Mouse (Mus musculus): ENCODE results near the gene Mdm1. TPM values are rescaled to one million over a fixed set of nuclear protein-coding genes. Genes with fewer than 3 reads are reported as not detected.

Gene Mdm1
- polyA plus RNA-seq, 1 experiment from 2014 or later: 32.0 TPM

GRCm38 (mm10) chr10:118125776-118126445 lies 15.7 kb upstream of the Mdm1 start:
- Histone ChIP-seq H3K4me2 (no peak overlapping the region), H3K9ac (no peak overlapping the region)
- WGBS: 78% methylated on average over 25 of the region's 25 CpGs

DNA sequence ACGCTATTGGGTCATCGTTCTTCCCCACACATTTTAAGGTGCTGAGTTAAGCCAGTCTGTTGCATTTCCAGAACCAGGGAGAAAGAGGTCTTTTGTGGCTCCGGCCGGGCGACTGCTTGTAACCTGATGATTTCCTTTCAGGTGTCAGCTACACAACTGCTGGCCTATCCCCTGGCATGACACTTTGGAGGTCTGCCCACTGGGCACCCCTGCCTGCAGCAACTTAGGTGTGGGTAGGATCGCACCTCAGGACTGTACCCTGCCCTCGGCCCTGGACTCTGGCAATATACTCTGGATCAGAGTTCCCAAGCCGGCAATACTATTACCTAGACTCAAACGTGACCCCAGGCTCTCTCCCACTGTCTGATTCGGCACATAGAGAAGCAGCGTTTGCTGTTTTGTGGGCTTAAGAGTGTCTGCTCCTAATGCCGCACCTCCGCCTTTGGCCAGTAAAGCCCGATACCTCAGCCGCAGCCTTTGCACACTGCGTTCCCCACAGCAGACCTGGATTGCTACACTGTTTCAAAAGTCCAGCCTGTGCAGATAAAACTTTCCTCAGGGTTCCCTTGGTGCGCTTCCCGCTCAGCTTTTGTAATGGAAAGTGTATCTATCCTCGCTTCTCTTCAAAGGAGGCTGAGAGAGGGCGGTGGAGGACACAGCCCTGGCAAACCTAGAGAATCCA lies 12.5 kb upstream of the Mdm1 start:
- WGBS: 50% methylated on average over 20 of the region's 20 CpGs
- Histone ChIP-seq H3K27me3 (replicated peaks) (no peaks in the 10 kb centered on the region; the same call in 1 of the 2 replicates), H3K9me3 (no peaks in the 10 kb centered on the region), H3K4me3 (no peak overlapping the region), H3K4me1 (no peaks in the 10 kb centered on the region), H3K4me2 (no peak overlapping the region), H3K27ac (no peak overlapping the region), H3K36me3 (replicated peaks) (no peaks in the 10 kb centered on the region), H3K9ac (no peak overlapping the region)
- no peak for ATAC-seq (replicated peaks)

More at GRCm38 (mm10) chr10:118125776-118126445, 15.7 kb upstream of the Mdm1 start:
- H3K4me3 ChIP-seq: no peak overlapping the region
- H3K9me3 ChIP-seq: no peaks in the 10 kb centered on the region
- no peaks in the 10 kb centered on the region for H3K36me3 ChIP-seq (replicated peaks)
- ATAC-seq (replicated peaks): no peak
- H3K4me1 ChIP-seq: peaks cover 6% of the 10 kb centered on the region
- H3K27me3 ChIP-seq (replicated peaks): no peaks in the 10 kb centered on the region; the same call in 1 of the 2 replicates
- no peak overlapping the region for H3K27ac ChIP-seq

GRCm38 (mm10) chr10:118130016-118130415 lies 11.6 kb upstream of the Mdm1 start:
- no peak overlapping the region for H3K9ac ChIP-seq
- H3K9me3 ChIP-seq: no peaks in the 10 kb centered on the region
- WGBS: 46% methylated on average over 2 of the region's 2 CpGs
- ATAC-seq (replicated peaks): no peak
- no peak overlapping the region for H3K27ac ChIP-seq
- H3K4me3 ChIP-seq: no peak overlapping the region
- no peaks in the 10 kb centered on the region for H3K4me1 ChIP-seq
- H3K36me3 ChIP-seq (replicated peaks): no peaks in the 10 kb centered on the region
- no peaks in the 10 kb centered on the region; the same call in 1 of the 2 replicates for H3K27me3 ChIP-seq (replicated peaks)
- no peak overlapping the region for H3K4me2 ChIP-seq

DNA sequence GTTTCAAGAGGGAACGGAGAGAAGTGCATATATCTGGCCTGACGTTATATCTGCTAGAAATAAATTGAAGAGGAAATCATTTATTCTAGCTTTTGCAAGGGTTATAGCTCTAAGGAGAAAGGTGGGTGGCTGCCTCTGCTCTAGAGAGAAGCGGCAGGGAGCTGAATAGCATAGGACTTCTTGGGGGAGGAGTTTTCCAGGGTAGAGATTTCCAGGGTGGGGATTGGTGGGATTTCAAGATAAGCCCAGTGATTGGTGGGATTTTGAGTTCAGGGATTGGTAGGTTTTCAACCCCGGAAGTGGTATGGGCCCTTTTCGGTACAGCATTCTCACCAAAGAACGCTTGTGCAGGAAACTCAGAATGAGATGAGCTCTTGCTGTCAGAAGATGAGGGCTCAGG lies 8.6 kb upstream of the Mdm1 start:
- Histone ChIP-seq H3K4me3 (peak overlapping the region; percentile 11; the same call in 1 of the 2 replicates), H3K36me3 (replicated peaks) (no peaks in the 10 kb centered on the region), H3K9ac (no peak overlapping the region), H3K4me2 (peak overlapping the region; percentile 29), H3K27ac (no peak overlapping the region), H3K27me3 (replicated peaks) (no peaks in the 10 kb centered on the region; the same call in 1 of the 2 replicates), H3K4me1 (no peaks in the 10 kb centered on the region), H3K9me3 (no peaks in the 10 kb centered on the region)
- ATAC-seq (replicated peaks): peak; percentile 60; the same call in 1 of the 2 replicates
- WGBS: 67% methylated on average over 6 of the region's 6 CpGs

- WGBS: 92% methylated on average over 11 of the region's 11 CpGs
- no peak for ATAC-seq (replicated peaks)
- Histone ChIP-seq H3K27me3 (replicated peaks) (no peaks in the 10 kb centered on the region), H3K9me3 (no peaks in the 10 kb centered on the region), H3K36me3 (replicated peaks) (no peaks in the 10 kb centered on the region), H3K9ac (no peak overlapping the region), H3K4me3 (no peak overlapping the region), H3K4me1 (peaks cover 15% of the 10 kb centered on the region), H3K27ac (no peak overlapping the region), H3K4me2 (no peak overlapping the region)
These were observed 3.1 kb upstream of the Mdm1 start for GRCm38 (mm10) chr10:118138508-118138907.

DNA sequence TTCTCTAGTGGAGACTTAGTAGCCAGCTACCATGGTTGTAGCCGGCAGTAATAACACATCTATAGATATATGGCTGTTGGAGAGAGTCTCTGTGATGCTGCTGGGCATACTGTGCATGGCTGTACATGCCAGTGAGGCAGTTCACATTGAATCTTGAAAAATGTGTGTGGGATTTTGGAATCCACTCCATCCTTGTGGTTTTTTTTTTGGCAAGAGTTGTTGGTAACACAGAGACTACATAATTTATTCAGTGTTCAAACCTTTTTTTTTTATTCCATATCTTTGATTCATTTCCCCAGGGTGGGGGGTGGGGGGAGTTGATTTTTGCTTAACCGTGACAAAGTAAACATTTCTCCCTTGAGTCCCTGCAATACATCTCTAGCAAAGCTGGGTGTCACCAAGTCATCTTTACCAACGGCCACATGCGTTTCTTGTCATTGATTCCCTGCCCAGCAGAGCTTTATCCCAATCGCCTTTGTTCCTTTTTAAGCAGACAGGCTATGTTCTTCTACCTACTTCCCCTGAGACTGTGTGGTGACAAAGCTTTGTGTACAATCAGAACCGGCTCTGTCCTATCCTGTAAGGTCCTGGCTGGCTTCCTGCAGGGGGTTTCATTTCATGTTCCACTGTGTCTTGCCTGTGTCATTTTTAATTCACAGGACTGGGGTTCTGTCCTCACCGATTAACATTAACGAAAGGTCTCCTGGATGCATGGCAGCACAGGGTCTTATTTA lies 1.6 kb upstream of the Mdm1 start:
- 51% methylated on average over 8 of the region's 8 CpGs for WGBS
- no peaks in the 10 kb centered on the region for H3K27me3 ChIP-seq (replicated peaks)
- no peak overlapping the region for H3K4me3 ChIP-seq
- H3K36me3 ChIP-seq (replicated peaks): no peaks in the 10 kb centered on the region
- ATAC-seq (replicated peaks): no peak
- H3K4me1 ChIP-seq: peaks cover 15% of the 10 kb centered on the region
- H3K4me2 ChIP-seq: no peak overlapping the region
- H3K27ac ChIP-seq: no peak overlapping the region
- no peaks in the 10 kb centered on the region for H3K9me3 ChIP-seq
- H3K9ac ChIP-seq: no peak overlapping the region

GRCm38 (mm10) chr10:118141884-118142801 lies 532 bp downstream of the Mdm1 start:
- H3K4me1 ChIP-seq: peaks cover 15% of the 10 kb centered on the region
- peak overlapping the region; percentile 71 for H3K4me2 ChIP-seq
- H3K36me3 ChIP-seq (replicated peaks): 0 out of 2 replicates have a peak, but pooled peaks cover 2% of the 10 kb centered on the region
- ATAC-seq (replicated peaks): peak; percentile 83
- peak overlapping the region; percentile 58 for H3K9ac ChIP-seq
- peak overlapping the region; percentile 80 for H3K4me3 ChIP-seq
- WGBS: under 1% methylated on average over 47 of the region's 53 CpGs
- no peaks in the 10 kb centered on the region for H3K9me3 ChIP-seq
- H3K27me3 ChIP-seq (replicated peaks): no peaks in the 10 kb centered on the region
- H3K27ac ChIP-seq: peak overlapping the region; percentile 57; the same call in 1 of the 2 replicates

- H3K4me3 ChIP-seq: no peak overlapping the region
- no peaks in the 10 kb centered on the region for H3K9me3 ChIP-seq
- H3K9ac ChIP-seq: no peak overlapping the region
- no peak overlapping the region for H3K4me2 ChIP-seq
- H3K36me3 ChIP-seq (replicated peaks): peaks cover 20% of the 10 kb centered on the region; the same call in 1 of the 2 replicates
- WGBS: 67% methylated on average over 5 of the region's 5 CpGs
- no peak for ATAC-seq (replicated peaks)
- H3K27ac ChIP-seq: no peak overlapping the region
- no peaks in the 10 kb centered on the region for H3K27me3 ChIP-seq (replicated peaks)
- no peaks in the 10 kb centered on the region for H3K4me1 ChIP-seq
These were observed 7.8 kb downstream of the Mdm1 start for GRCm38 (mm10) chr10:118149381-118149780.

- Histone ChIP-seq H3K27ac (no peak overlapping the region), H3K4me1 (no peaks in the 10 kb centered on the region), H3K9ac (no peak overlapping the region), H3K4me2 (no peak overlapping the region), H3K36me3 (replicated peaks) (peaks cover 20% of the 10 kb centered on the region; the same call in 1 of the 2 replicates), H3K27me3 (replicated peaks) (no peaks in the 10 kb centered on the region), H3K4me3 (no peak overlapping the region), H3K9me3 (no peaks in the 10 kb centered on the region)
- no peak for ATAC-seq (replicated peaks)
- WGBS: 88% methylated on average over 9 of the region's 9 CpGs
These were observed 9.3 kb downstream of the Mdm1 start for GRCm38 (mm10) chr10:118150866-118151265.

DNA sequence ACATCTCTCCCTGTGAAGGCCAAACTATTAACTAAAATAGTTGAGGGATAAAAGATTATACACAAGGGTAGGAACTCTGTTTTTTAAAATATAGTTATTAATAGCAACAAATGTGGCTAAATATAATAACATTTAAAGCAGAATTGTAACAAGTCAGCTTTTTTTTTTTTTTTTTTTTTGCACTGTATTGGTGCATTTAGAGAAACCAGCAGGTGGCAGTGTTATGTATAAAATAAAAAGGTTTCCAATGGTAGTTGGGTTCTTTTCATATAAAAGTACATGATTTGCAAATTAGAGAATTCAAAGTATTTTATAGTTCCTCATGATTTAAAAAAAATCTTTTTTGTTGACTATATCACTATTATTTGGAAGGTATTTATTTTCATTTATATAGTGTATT lies 14.3 kb downstream of the Mdm1 start:
- no peaks in the 10 kb centered on the region for H3K27me3 ChIP-seq (replicated peaks)
- H3K9ac ChIP-seq: no peak overlapping the region
- H3K4me2 ChIP-seq: no peak overlapping the region
- ATAC-seq (replicated peaks): no peak
- H3K4me1 ChIP-seq: no peaks in the 10 kb centered on the region
- H3K36me3 ChIP-seq (replicated peaks): peaks cover 31% of the 10 kb centered on the region; the same call in 1 of the 2 replicates
- no peaks in the 10 kb centered on the region for H3K9me3 ChIP-seq
- no peak overlapping the region for H3K4me3 ChIP-seq
- H3K27ac ChIP-seq: no peak overlapping the region

- Histone ChIP-seq H3K9me3 (no peaks in the 10 kb centered on the region), H3K36me3 (replicated peaks) (peaks cover 18% of the 10 kb centered on the region; the same call in 1 of the 2 replicates), H3K27ac (no peak overlapping the region), H3K4me2 (no peak overlapping the region), H3K4me1 (no peaks in the 10 kb centered on the region), H3K4me3 (no peak overlapping the region), H3K27me3 (replicated peaks) (no peaks in the 10 kb centered on the region), H3K9ac (no peak overlapping the region)
- WGBS: 90% methylated on average over 2 of the region's 2 CpGs
- ATAC-seq (replicated peaks): no peak
These were observed 19.5 kb downstream of the Mdm1 start for GRCm38 (mm10) chr10:118161131-118161530.

All from midbrain, embryonic 15.5 days (tissue).